Mouse (Mus musculus) liver, embryonic 13.5 days (tissue): Measurements from ENCODE around the gene Slc35d2. TPM values are rescaled to one million over a fixed set of nuclear protein-coding genes. Genes with fewer than 3 reads are reported as not detected.
A peak's percentile ranks its signal among the peaks of the same experiment; 100 is the strongest.
"Not testable (repeated sequence)": the region's sequence is repeated elsewhere in the genome, so short reads cannot be mapped to it uniquely, and the experiment has no call there.

Experiments used
- ATAC-seq: fragments of 200-750 bp; cut with Nextera tagmentation; 2 replicates; pipeline ENCODE4 v1.8.0; 2017; ENCODE audit warnings: low read depth, mild to moderate bottlenecking, moderate number of reproducible peaks, moderate library complexity
- DNase-seq: peaks from one replicate; pipeline ENCODE4 v3.0.0; 2022
- H3K27ac ChIP-seq: fragments of 300-500 bp; sonication (generic); 2 replicates; pipeline ENCODE4 v1.5.1; 2015; ENCODE audit warnings: moderate library complexity, mild to moderate bottlenecking, inconsistent platforms
- H3K27me3 ChIP-seq: fragments of 300-500 bp; sonication (generic); 2 replicates; pipeline ENCODE4 v1.6.1; 2015; ENCODE audit warnings: mild to moderate bottlenecking, inconsistent platforms
- H3K36me3 ChIP-seq: fragments of 300-500 bp; sonication (generic); 2 replicates; pipeline ENCODE4 v1.6.1; 2015; ENCODE audit warnings: mild to moderate bottlenecking, inconsistent platforms
- H3K4me1 ChIP-seq: fragments of 300-500 bp; sonication (generic); replicated peaks from 2 replicates; pipeline ENCODE4 v1.6.1; 2015; ENCODE audit warnings: inconsistent platforms
- H3K4me2 ChIP-seq: fragments of 300-500 bp; sonication (generic); 2 replicates; pipeline ENCODE4 v1.6.1; 2015; ENCODE audit warnings: inconsistent platforms, mild to moderate bottlenecking, moderate library complexity
- H3K4me3 ChIP-seq: fragments of 300-500 bp; sonication (generic); replicated peaks from 2 replicates; pipeline ENCODE4 v1.5.1; 2015; ENCODE audit warnings: mild to moderate bottlenecking, inconsistent platforms
- H3K9ac ChIP-seq: fragments of 300-500 bp; sonication (generic); 2 replicates; pipeline ENCODE4 v1.6.1; 2015; ENCODE audit warnings: mild to moderate bottlenecking, inconsistent platforms
- H3K9me3 ChIP-seq: fragments of 300-500 bp; sonication (generic); replicated peaks from 2 replicates; pipeline ENCODE4 v1.6.1; 2016; ENCODE audit warnings: inconsistent platforms
- WGBS: fragments of 180-500 bp; shearing (Covaris S2); methylation state at CpG from one replicate; pipeline ENCODE4 v1.1.7; 2015; ENCODE audit not compliant: insufficient replicate concordance; 5-methylcytosine and 5-hydroxymethylcytosine counted together
- polyA plus RNA-seq: library from polyadenylated mRNA; unstranded; fragments of >200 nt; fragmentation: Nextera tagmentation; extraction: Ambion mirVana; gene quantifications from 2 replicates; pipeline ENCODE4 v1.2.1, GENCODE M21; 2015

Slc35d2 gene
- polyA plus RNA-seq, 1 experiment from 2014 or later: 5.6 TPM

DNA sequence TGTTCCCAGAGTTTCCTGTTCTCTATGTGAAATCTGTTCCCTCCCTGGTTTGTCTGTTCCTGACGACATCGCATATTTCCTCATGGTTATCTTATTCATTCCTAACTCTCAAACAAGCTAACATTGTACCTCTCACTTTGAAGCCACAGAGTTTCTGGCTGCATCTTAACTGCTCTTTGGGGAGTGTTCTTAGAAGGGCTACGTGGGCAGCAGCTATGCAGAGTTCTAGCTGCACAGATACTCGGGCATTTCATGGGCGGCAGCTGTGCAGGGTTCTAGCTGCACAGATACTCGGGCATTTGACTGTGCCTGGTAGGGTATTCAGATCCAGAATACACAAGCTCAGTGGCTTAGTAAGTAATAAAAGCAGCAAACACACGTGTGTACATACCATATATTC is 41.1 kb downstream of the Slc35d2 start:
- Histone ChIP-seq H3K4me1 (no peaks in the 10 kb centered on the region), H3K9me3 (no peaks in the 10 kb centered on the region), H3K4me2 (no peak overlapping the region), H3K36me3 (no peaks in the 10 kb centered on the region), H3K27ac (no peak overlapping the region), H3K27me3 (no peaks in the 10 kb centered on the region), H3K9ac (no peak overlapping the region), H3K4me3 (no peak overlapping the region)
- ATAC-seq (no peak), DNase-seq (no peak)
- 56% methylated on average over 7 of the region's 7 CpGs for WGBS

DNA sequence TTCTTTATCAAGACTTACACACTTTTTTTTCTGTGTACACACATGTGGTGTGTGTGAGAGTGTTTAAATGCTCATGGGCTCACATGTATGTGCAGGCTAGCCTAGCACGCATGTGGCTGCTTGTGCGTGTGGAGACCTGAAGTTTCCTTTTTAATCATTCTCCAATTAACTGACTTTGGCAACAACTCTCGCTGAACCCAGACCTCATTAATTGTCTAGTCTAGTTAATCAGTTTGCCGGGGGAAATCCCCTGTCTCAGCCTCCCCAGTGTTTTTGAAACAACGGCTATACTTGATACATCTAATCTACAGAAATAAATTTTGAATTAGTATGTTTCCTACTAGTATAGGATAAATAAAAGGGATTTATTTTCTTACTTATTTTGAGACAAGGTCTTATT is 43.1 kb downstream of the Slc35d2 start:
- H3K27me3 ChIP-seq: no peaks in the 10 kb centered on the region
- ATAC-seq (no peak), DNase-seq (no peak)
- no peak overlapping the region for H3K27ac ChIP-seq
- 79% methylated on average over 5 of the region's 5 CpGs for WGBS
- H3K9ac ChIP-seq: no peak overlapping the region
- H3K9me3 ChIP-seq: no peaks in the 10 kb centered on the region
- H3K4me3 ChIP-seq: no peak overlapping the region
- H3K4me2 ChIP-seq: no peak overlapping the region
- H3K4me1 ChIP-seq: no peaks in the 10 kb centered on the region
- no peaks in the 10 kb centered on the region for H3K36me3 ChIP-seq

DNA sequence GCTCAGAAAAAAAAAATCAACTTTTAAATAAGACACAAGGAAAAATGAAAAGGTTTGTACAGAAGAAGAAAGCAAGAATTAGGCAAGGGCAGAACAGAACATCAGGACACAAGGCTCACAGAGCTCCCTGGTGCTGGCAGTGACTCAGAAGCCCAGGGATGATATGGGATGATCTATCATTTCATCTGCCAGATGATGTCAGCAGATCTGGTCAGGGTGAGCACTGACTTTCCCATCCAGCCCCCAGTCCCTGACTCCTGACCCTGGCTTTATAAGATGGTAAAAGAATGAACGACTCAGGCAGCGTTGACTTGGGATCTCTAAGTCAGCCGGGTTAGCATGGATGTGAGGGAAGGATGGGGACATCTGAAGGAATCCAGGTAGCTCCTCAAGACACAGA is 45.8 kb downstream of the Slc35d2 start:
- Histone ChIP-seq H3K27me3 (no peaks in the 10 kb centered on the region), H3K9ac (no peak overlapping the region), H3K4me3 (no peak overlapping the region), H3K27ac (no peak overlapping the region), H3K4me1 (no peaks in the 10 kb centered on the region), H3K36me3 (no peaks in the 10 kb centered on the region), H3K4me2 (no peak overlapping the region), H3K9me3 (no peaks in the 10 kb centered on the region)
- no peak for DNase-seq
- 79% methylated on average over 3 of the region's 3 CpGs for WGBS
- ATAC-seq: no peak

DNA sequence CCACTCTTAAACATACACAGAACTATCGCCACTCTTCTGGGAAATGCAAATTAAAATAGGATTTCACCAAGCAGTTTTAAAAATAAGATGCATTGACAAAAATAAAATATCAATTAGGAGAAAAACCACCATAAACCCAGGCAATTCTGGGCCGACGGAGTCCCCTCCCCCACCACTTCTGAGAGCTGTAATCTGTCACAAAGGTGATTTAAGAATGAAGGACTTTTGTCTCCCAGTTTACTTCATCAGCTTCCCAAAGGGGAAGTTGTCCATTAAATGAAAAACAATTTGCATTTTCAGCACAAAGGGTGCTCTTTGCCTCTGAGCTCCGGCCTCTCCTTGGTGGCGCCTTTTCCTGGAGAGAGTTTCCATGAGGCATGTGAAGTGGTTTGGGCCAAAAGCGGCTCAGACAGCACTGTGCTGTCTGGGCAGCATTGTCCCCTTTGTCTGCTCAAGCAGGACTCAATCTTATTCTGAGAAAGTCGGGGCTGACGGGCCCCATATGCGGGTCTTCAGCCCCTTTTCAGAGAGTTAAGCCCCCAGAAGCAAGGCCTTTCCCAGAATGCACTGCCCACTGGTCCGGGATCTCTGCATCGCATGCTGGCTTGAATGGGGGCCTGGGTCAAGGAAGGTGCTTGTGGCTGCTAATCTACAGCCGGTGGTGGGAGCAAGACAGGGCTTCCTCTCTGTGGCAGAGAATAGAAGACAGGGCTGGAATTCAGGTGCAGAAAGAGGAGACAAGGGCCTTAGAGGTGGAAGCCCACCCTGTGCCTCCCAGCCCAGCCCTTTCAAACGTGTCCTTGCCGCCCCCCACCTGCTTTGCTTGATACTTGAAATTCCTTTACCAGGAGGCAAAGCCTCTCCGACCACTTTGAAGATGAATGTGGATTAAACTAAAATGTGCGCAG is 47.9 kb downstream of the Slc35d2 start:
- Histone ChIP-seq H3K9me3 (no peaks in the 10 kb centered on the region), H3K36me3 (no peaks in the 10 kb centered on the region), H3K4me3 (no peak overlapping the region), H3K27me3 (no peaks in the 10 kb centered on the region), H3K9ac (no peak overlapping the region), H3K27ac (no peak overlapping the region), H3K4me1 (no peaks in the 10 kb centered on the region), H3K4me2 (no peak overlapping the region)
- no peak for ATAC-seq
- DNase-seq: no peak
- WGBS: 49% methylated on average over 16 of the region's 16 CpGs

DNA sequence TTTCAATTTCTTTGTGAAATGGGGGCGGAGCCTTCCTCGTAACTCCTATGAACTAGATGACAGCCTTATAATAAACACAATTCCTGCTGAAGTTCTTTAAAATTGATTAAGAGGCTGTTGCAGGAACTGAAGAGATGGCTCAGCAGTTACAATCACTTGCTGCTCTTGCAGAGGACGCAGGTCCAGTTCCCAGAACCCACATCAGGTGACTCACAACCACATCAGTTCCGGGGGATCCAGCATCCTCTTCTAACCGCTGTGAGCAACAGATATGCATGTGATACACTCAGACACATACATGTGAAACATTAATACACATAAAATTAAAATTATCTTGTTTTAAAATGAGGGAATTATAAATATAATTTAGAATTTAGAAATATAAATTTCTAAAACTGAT is 51.6 kb downstream of the Slc35d2 start:
- 62% methylated on average over 5 of the region's 5 CpGs for WGBS
- no peaks in the 10 kb centered on the region for H3K36me3 ChIP-seq
- DNase-seq (no peak), ATAC-seq (no peak)
- no peaks in the 10 kb centered on the region for H3K27me3 ChIP-seq
- no peak overlapping the region for H3K4me3 ChIP-seq
- H3K4me2 ChIP-seq: no peak overlapping the region
- no peak overlapping the region for H3K9ac ChIP-seq
- no peaks in the 10 kb centered on the region for H3K4me1 ChIP-seq
- no peak overlapping the region for H3K27ac ChIP-seq
- no peaks in the 10 kb centered on the region for H3K9me3 ChIP-seq

DNA sequence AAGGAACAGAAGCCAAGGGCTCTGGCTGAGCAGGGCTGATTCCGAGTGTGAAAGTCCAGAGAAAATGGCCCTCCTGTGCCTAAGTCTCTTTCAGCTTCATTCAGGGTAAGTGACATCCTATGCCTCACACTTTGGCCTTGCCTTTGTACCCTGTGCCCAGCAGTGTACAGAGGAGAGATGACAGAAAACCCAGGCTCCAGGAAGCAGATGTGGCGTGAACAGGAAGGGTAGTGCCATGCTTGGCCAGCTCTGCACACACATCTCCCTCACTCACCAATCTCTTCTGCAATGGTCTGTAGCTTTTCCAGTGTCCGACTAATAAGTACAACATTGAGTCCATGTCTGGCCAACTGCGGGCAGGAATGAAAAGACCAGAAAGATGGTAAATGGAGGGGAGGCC is 53.1 kb downstream of the Slc35d2 start:
- H3K27me3 ChIP-seq: no peaks in the 10 kb centered on the region
- no peak overlapping the region for H3K9ac ChIP-seq
- WGBS: 52% methylated on average over 4 of the region's 4 CpGs
- H3K4me1 ChIP-seq: no peaks in the 10 kb centered on the region
- H3K9me3 ChIP-seq: no peaks in the 10 kb centered on the region
- DNase-seq (no peak), ATAC-seq (no peak)
- H3K4me3 ChIP-seq: no peak overlapping the region
- no peak overlapping the region for H3K4me2 ChIP-seq
- H3K36me3 ChIP-seq: no peaks in the 10 kb centered on the region
- H3K27ac ChIP-seq: no peak overlapping the region

DNA sequence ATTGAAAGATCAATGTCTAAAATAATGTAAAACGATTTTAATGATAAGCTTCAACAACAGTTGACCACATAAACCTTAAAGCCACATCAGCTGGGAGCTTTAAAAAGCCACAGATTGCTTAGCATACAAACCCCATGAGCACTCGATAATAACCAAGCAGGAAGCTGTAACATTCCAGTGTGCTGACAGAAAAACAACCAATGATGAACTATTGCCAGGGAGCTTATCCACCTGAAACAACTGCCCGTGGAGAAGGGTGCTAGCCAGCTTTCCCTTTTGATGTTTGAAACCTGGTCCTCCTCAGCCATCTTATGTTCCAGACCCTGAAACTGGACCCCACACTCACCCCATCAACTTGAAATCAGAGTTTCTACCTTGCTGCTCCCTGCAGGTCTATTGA is 62.5 kb downstream of the Slc35d2 start:
- Histone ChIP-seq H3K4me3 (no peak overlapping the region), H3K27me3 (no peaks in the 10 kb centered on the region), H3K27ac (no peak overlapping the region), H3K9ac (no peak overlapping the region), H3K4me1 (no peaks in the 10 kb centered on the region), H3K36me3 (no peaks in the 10 kb centered on the region), H3K4me2 (no peak overlapping the region), H3K9me3 (no peaks in the 10 kb centered on the region)
- 21% methylated on average over 3 of the region's 3 CpGs for WGBS
- ATAC-seq (no peak), DNase-seq (no peak)

DNA sequence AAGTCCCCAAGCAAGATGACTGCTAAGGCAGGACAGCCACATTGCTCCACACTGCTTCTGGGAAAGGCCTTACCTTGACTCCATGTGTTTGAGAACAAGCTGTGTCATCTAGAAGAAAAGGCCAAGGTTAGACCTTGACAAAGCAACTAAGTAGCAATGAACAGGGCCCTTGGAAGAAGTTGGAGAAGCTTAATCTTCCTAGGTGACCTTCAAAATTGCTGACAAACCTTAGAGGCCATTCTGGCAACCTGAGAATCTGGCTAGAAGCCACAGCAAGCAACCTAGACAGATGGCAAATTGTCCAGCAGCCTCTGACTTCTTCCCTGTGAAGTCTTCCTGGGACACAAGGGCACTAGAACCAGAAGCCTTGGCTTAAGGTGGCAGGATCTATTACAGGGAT is 64.9 kb downstream of the Slc35d2 start:
- Histone ChIP-seq H3K4me1 (no peaks in the 10 kb centered on the region), H3K27me3 (no peaks in the 10 kb centered on the region), H3K36me3 (no peaks in the 10 kb centered on the region), H3K4me3 (no peak overlapping the region), H3K9me3 (no peaks in the 10 kb centered on the region), H3K4me2 (no peak overlapping the region), H3K27ac (no peak overlapping the region), H3K9ac (no peak overlapping the region)
- DNase-seq: no peak
- no peak for ATAC-seq

DNA sequence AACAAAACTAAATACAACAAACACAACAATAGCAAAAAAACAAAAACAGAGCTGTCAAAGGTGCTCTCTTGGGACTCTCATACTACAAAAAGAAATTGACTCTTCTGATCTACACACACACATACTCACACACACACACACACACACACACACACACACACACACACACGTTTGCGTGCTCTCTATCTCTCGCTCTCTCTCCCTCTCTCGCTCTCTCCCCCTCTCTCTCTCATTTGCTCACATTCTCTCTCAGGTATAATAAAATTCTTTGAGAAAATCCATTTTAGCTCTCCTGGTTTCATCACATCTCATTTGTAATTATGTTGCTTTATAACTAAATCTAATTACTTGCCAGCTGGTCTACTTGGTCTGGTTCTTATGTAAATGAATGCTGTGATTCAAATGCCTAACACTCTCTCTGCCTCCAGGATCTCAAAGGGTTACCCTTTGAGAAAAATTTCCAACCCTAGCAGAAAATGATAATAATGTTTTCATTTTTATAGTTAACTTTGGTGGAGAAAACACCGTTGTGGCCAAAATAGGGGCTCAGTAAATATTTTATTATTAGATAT is 68.1 kb downstream of the Slc35d2 start:
- ATAC-seq (no peak), DNase-seq (no peak)
- H3K4me2 ChIP-seq: no peak overlapping the region
- no peak overlapping the region for H3K9ac ChIP-seq
- H3K9me3 ChIP-seq: no peaks in the 10 kb centered on the region
- H3K4me1 ChIP-seq: no peaks in the 10 kb centered on the region
- no peak overlapping the region for H3K4me3 ChIP-seq
- no peak overlapping the region for H3K27ac ChIP-seq
- H3K36me3 ChIP-seq: no peaks in the 10 kb centered on the region
- 70% methylated on average over 5 of the region's 5 CpGs for WGBS
- no peaks in the 10 kb centered on the region for H3K27me3 ChIP-seq

DNA sequence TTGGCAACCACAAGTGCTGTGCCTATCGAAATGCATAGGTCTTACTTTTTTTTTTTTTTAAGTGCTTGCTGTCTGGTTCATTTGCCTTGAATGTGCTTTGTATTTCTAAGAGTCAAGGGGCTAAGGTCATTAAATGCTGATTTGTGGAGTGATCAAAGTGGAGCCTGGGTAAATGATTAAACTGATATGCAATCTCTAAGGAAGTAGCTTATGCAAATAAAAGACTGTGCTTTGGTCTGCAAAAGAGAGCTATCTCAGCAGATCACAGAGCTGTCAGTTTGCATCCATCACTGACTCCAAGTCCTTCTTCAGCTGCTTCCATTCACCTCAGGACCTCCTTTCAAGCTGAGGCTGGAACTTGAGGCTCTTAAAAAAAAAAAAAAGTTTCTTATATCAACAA is 75.2 kb downstream of the Slc35d2 start:
- Histone ChIP-seq H3K27me3 (no peaks in the 10 kb centered on the region), H3K36me3 (no peaks in the 10 kb centered on the region), H3K27ac (no peak overlapping the region), H3K4me2 (no peak overlapping the region), H3K4me1 (peaks cover 9% of the 10 kb centered on the region), H3K9me3 (no peaks in the 10 kb centered on the region), H3K4me3 (no peak overlapping the region), H3K9ac (no peak overlapping the region)
- WGBS: 34% methylated on average over 1 of the region's 1 CpGs
- DNase-seq (no peak), ATAC-seq (peak; percentile 34; the same call in 1 of the 2 replicates)

DNA sequence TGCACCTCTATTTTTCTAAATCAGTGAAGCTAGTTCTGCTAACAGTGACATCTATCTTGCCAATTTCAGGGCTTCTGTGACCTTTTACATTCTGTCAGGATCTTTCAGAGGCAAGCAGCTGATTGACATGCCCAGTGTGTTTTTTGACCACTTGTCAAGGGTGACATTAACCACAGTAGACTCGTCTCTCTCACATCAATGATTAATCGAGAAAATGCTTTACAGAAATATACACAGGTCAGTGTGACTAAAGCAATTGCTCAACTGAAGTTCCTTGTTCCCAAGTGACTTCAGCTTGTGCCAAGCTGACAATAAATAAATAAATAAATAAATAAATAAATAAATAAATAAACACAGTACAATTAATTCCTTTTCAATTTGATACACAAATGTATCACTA is 76.9 kb downstream of the Slc35d2 start:
- not testable (repeated sequence) for H3K9ac ChIP-seq, H3K27me3 ChIP-seq, H3K4me1 ChIP-seq, H3K9me3 ChIP-seq, ATAC-seq, H3K4me3 ChIP-seq, DNase-seq, H3K36me3 ChIP-seq, H3K4me2 ChIP-seq, H3K27ac ChIP-seq
- WGBS: 59% methylated on average over 2 of the region's 2 CpGs

DNA sequence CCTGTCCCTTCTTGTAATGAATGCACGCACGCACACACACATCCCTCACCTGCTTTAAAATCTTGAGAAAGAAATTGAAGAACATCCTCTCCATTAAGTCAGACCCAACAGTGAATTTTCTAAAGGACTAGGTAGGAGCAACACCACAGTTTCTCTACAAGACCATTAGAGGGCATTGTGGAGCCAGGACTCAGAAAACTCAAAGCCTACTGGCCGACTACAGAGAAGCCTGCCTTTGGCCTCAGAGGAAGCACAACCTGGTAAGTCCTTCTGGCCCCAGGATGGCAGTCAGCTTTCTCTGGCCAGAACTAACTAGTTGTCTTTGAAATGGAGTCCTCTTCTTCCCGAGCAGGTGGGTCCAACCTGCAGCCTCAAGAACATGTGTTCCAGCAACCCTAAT is 78.3 kb downstream of the Slc35d2 start:
- Histone ChIP-seq H3K4me3 (no peak overlapping the region), H3K27ac (no peak overlapping the region), H3K4me2 (no peak overlapping the region), H3K36me3 (no peaks in the 10 kb centered on the region), H3K27me3 (no peaks in the 10 kb centered on the region), H3K4me1 (peaks cover 9% of the 10 kb centered on the region), H3K9ac (no peak overlapping the region), H3K9me3 (no peaks in the 10 kb centered on the region)
- DNase-seq (no peak), ATAC-seq (no peak)
- WGBS: 50% methylated on average over 4 of the region's 4 CpGs
